Mouse (Mus musculus): Measurements from ENCODE around the gene Tfr2. TPM values are rescaled to one million over a fixed set of nuclear protein-coding genes. Genes with fewer than 3 reads are reported as not detected.

Tfr2 gene
- polyA plus RNA-seq (2015; fragmentation: Nextera tagmentation; extraction: Ambion mirVana): 43.2 and 45.5 TPM in 2 replicates

DNA sequence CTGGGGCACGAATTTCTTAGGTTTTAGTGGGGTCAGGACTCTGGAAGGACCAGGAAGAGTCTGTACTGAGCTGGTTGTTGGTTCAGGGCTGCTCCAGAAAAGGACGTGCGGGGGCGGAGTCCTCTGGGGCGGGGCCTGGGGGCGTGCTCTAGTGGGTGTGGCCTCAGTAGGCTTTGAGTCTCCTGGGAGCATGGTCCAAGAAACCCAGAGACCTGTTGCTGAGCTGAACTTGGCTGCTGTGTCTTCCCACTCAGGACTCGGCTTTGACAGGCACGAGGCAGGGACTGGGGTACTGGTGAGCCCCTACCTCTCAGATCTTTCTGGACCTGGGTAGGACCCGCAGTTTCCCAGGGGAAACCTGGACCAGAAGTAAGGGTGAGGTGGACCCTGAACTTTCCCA lies at the start of gene Tfr2:
Gene Tfr2, plus strand, starts transcription at position 176 of the 400 bp plus-strand sequence.

GRCm38 (mm10) chr5:137533117-137533827 lies 36.4 kb upstream of the Tfr2 start, which contains the start of the genes Epo and Gnb2:
TSS of gene Epo (minus strand) at chr5:137533242.
TSS of gene Gnb2 (minus strand) at chr5:137533510.

DNA sequence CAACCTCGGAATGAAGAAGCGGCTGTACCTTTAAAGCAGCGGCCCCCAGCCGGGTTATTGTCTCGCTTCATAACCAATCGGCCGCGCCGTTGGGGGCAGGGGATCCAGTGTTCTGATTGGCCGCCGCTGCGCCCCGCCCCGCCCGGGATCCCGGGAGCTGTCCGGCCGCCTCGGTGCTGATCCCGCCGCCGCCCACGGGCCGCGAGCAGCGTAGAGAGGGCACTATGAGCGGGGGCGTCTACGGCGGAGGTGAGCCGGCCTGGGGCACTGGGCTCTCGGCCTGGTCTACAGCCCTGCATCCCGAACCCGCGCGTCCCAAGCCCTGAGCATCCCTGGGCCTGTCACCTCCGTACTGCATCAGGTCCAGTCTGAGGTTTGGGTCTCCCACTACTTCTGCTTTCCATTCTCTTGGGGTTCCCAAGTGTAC lies 16.2 kb upstream of the Tfr2 start, which contains the start of gene Actl6b:
Gene Actl6b, plus strand, starts transcription at position 107 of the 427 bp plus-strand sequence.

GRCm38 (mm10) chr5:137600619-137601364 lies 31.2 kb downstream of the Tfr2 start, which contains the start of gene Mospd3:
TSS of gene Mospd3 (minus strand) at chr5:137601058.

DNA sequence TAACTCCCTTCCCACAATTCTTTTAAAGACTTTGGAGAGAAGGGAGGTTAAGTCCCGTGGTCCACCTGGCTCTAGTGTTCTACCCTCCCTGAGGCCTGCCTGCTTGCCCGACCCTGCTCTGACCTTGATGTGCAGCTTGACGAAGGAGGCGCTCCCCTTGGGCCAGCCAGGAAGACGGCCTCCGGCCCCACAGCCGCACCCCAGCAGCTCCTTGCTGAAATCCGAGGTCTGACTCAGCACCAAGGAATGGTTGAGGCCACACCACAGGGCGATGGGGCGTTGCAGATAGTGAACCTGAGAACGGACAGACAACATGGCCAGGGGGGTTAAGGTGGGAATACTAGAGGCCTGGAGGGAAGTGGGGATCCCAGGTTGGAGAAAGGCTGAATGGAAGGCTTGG lies 43.9 kb downstream of the Tfr2 start, which contains the start of gene Pcolce:
Gene Pcolce, minus strand, starts transcription at position 235 of the 400 bp plus-strand sequence.

GRCm38 (mm10) chr5:137628498-137629305 lies 59.1 kb downstream of the Tfr2 start, which contains the start of the genes Fbxo24, Lrch4 and Gm20605:
TSS of gene Fbxo24 (minus strand) at chr5:137629002.
TSS of gene Lrch4 (plus strand) at chr5:137629121.
TSS of gene Gm20605 (plus strand) at chr5:137629175.

Other genes with a start within 250 kb of the Tfr2 start
- 6.2 and 9.9 TPM in 2 replicates for gene Slc12a9, start 236.2 kb upstream of the Tfr2 start, polyA plus RNA-seq (2015; fragmentation: Nextera tagmentation; extraction: Ambion mirVana)
- gene Ephb4, start 219.7 kb upstream of the Tfr2 start, polyA plus RNA-seq (2015; fragmentation: Nextera tagmentation; extraction: Ambion mirVana): 5.6 and 8.0 TPM in 2 replicates
- 0.06 and 0.15 TPM in 2 replicates for gene Zan, start 92.8 kb upstream of the Tfr2 start, polyA plus RNA-seq (2015; fragmentation: Nextera tagmentation; extraction: Ambion mirVana)
- gene Pop7, start 67.3 kb upstream of the Tfr2 start, polyA plus RNA-seq (2015; fragmentation: Nextera tagmentation; extraction: Ambion mirVana): 44.1 and 45.5 TPM in 2 replicates
- gene Gigyf1, start 51.3 kb upstream of the Tfr2 start, polyA plus RNA-seq (2015; fragmentation: Nextera tagmentation; extraction: Ambion mirVana): 9.3 and 10.5 TPM in 2 replicates
- not detected in 2 replicates for gene Epo, start 36.6 kb upstream of the Tfr2 start, polyA plus RNA-seq (2015; fragmentation: Nextera tagmentation; extraction: Ambion mirVana)
- 296 and 329 TPM in 2 replicates for gene Gnb2, start 36.3 kb upstream of the Tfr2 start, polyA plus RNA-seq (2015; fragmentation: Nextera tagmentation; extraction: Ambion mirVana)
- gene Actl6b, start 16.3 kb upstream of the Tfr2 start, polyA plus RNA-seq (2015; fragmentation: Nextera tagmentation; extraction: Ambion mirVana): not detected in 2 replicates
- gene Mospd3, start 31.2 kb downstream of the Tfr2 start, polyA plus RNA-seq (2015; fragmentation: Nextera tagmentation; extraction: Ambion mirVana): 55.8 TPM in 2 replicates
- gene Pcolce, start 43.9 kb downstream of the Tfr2 start, polyA plus RNA-seq (2015; fragmentation: Nextera tagmentation; extraction: Ambion mirVana): 61.6 and 75.4 TPM in 2 replicates
- gene Fbxo24, start 59.2 kb downstream of the Tfr2 start, polyA plus RNA-seq (2015; fragmentation: Nextera tagmentation; extraction: Ambion mirVana): 0.10 TPM in 1 of 2 replicates, not detected in the other
- gene Lrch4, start 59.3 kb downstream of the Tfr2 start, polyA plus RNA-seq (2015; fragmentation: Nextera tagmentation; extraction: Ambion mirVana): 41.9 and 54.3 TPM in 2 replicates
- 9.0 and 10.1 TPM in 2 replicates for gene Gm20605, start 59.3 kb downstream of the Tfr2 start, polyA plus RNA-seq (2015; fragmentation: Nextera tagmentation; extraction: Ambion mirVana)
- 16.9 and 18.4 TPM in 2 replicates for gene Sap25, start 71.5 kb downstream of the Tfr2 start, polyA plus RNA-seq (2015; fragmentation: Nextera tagmentation; extraction: Ambion mirVana)
- gene Irs3, start 75.9 kb downstream of the Tfr2 start, polyA plus RNA-seq (2015; fragmentation: Nextera tagmentation; extraction: Ambion mirVana): 0.05 and 0.12 TPM in 2 replicates
- gene Agfg2, start 114.9 kb downstream of the Tfr2 start, polyA plus RNA-seq (2015; fragmentation: Nextera tagmentation; extraction: Ambion mirVana): 36.8 and 43.3 TPM in 2 replicates
- gene Nyap1, start 171.8 kb downstream of the Tfr2 start, polyA plus RNA-seq (2015; fragmentation: Nextera tagmentation; extraction: Ambion mirVana): 0.24 and 0.30 TPM in 2 replicates
- gene Tsc22d4, start 175.9 kb downstream of the Tfr2 start, polyA plus RNA-seq (2015; fragmentation: Nextera tagmentation; extraction: Ambion mirVana): 114 and 132 TPM in 2 replicates
- gene Ppp1r35, start 209.0 kb downstream of the Tfr2 start, polyA plus RNA-seq (2015; fragmentation: Nextera tagmentation; extraction: Ambion mirVana): 28.5 and 28.7 TPM in 2 replicates
- 8.4 and 9.4 TPM in 2 replicates for gene Mepce, start 217.8 kb downstream of the Tfr2 start, polyA plus RNA-seq (2015; fragmentation: Nextera tagmentation; extraction: Ambion mirVana)
- gene Zcwpw1, start 218.0 kb downstream of the Tfr2 start, polyA plus RNA-seq (2015; fragmentation: Nextera tagmentation; extraction: Ambion mirVana): 5.6 and 7.4 TPM in 2 replicates